Mouse (Mus musculus) mouse embryonic stem cell (cell line): ENCODE data around the gene Gdf11.

Experiments used
- in situ Hi-C, 2 experiments: fragments of 300-500 bp; cut with MboI; formaldehyde crosslinking; loops; 1 replicate in 1 of 2; 3 replicates in 1 of 2; pipeline ENCODE4 v1.14.3; 2019 to 2020; ENCODE audit warnings: low sequenced_read_pairs in 2 of 2, low pct_unique_long_range_greater_than_20kb in 1 of 2, mixed read lengths in 1 of 2; ENCODE audit not compliant: unreplicated experiment in 1 of 2

Gdf11 gene

DNA sequence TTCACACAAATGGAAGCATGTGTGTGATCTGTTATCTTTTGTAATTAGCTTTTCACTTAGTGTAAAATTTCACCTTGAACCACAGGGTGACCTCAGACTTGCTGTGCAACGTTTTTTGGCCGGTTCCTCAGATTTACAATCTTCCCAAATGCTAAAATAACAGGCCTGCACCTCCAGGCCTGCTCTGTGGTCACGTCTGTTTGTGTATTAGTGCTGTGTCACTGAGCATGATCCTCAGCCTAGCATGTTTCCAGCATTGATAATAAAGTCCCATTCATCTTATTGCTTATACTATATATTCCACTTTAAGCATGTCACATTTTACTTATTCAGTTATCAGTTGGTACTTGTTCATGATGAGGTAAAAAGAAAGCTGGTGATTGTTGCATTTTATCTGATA, 41.2 kb downstream of the Gdf11 start:
- in situ Hi-C loops = no loop called here

DNA sequence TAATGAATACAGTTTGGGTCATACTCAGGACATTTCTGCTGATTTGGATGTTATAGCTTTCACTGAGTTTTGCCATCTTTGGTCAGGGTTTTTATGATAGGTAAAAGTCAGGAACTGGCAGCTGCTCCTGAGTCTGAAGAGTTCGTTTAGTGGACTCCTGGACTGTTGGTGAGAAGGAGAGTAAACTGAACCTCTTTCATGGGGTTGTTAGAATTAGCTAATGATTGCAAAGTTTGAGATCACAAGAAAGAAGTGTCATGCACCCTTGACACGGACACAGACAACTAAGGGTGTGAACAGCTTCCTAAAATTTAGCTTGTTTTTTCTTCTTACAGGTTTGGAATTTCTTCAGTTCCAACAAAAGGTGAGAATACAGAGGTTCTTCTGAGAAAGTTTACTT, 43.1 kb downstream of the Gdf11 start:
- in situ Hi-C loops = no loop called here

DNA sequence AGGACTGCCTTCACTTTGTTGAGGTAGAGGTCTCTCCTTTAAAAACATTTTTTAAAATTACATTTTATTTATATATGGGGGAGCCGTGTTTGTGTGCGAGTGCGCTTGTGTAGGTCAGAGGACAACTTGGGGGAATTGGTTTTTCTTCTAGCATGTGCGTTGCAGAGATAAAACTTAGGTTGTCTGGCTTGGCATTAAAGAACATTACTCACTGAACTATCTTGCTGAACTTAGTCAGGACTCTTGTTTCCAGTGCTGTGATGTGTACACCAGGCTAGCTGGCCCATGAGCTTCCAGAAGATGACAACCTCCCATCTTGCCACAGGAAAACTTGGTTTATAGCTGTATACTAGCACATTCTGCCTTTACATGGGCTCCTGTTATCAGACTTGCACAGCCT, 44.9 kb downstream of the Gdf11 start:
- in situ Hi-C loops = no loop called here

DNA sequence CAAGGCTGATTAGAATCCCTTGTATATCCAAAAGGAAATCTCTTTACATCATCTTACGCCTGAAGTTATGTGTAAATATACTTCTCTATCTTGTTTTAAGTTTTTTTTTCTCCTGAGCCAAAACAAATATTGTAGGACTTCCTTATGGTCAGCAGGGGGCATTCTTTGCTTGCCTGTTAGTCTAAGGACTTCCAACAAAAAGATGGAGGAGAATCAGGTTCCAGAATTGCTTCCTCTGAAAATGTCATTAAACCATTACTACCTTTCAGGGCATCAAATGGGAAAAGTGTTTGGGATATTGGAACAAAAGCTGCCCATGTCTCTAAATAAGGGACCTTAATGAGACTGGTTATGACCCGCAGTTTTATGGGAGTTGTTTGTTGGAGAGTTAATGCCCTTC, 46.0 kb downstream of the Gdf11 start:
- in situ Hi-C loops = no loop called here

DNA sequence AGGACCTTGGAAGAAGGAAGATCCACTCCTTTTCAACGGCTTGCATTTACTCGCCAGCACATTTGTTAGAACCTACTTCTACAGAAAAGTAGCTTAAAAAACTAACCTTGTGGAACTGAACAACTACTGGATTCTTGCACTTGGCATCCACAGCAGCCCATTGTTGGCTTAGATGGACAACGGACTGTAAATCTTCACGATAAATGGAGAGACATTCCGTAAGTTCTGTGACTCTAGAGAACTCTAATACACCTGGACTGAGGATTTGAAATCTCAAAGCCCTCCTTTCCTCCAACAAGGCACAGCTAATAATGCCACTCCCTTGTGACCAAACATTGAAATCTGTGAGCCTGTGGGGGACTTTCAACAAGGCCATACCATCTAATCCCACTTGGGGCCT, 48.3 kb downstream of the Gdf11 start:
- in situ Hi-C loops = no loop called here

DNA sequence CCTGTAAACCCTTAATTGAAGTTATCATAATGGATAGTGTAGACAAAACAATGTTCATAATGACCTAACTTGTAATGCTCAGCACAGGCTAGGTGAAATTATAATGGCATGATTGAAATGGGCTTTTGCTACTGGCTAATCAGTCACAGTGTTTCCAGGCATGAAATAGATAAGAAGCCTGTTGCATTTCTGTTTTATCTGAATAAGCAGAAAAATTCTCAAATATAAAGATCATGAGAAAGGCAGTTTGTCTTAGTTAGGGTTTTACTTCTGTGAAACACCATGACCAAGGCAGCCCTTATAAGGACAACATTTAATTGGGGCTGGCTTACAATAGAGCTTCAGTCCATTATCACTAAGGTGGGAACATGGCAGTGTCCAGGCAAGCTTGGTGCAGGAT, 50.9 kb downstream of the Gdf11 start:
- in situ Hi-C loops = no loop called here

DNA sequence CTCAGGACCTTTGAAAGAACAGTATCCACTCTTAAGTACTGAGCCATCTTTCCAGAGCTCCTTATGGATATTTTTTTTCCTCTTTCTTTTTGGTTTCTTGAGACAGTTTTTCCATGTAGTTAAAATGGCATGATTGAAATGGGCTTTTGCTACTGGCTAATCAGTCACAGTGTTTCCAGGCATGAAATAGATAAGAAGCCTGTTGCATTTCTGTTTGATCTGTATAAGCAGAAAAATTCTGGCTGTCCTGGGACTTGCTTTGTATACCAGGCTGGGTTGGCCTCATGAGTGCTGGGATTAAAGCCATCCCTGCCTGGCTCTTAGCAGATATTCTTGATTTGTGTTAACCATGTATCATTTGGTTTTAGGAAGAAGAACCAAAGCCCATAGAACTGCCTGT, 52.1 kb downstream of the Gdf11 start:
- in situ Hi-C loops = no loop called here

DNA sequence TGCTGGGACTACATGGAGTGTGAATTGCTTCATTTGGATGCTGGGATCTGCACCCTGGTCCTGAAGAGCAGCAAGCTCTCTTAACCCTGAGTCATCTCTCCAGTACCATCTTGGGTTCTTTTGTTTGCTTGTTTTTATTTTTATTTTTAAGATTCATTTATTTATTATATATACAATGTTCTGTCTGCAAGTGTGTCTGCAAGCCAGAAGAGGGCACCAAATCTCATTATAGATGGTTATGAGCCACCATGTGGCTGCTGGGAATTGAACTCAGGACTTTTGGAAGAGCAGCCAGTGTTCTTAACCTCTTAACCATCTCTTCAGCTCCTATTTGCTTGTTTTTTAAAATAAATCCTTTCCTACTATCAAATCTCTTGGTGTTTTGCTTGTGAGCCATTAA, 54.1 kb downstream of the Gdf11 start:
- in situ Hi-C loops = no loop called here
